Mouse (Mus musculus) liver, adult 2 months (tissue): ENCODE data around the gene Uqcr10. TPM values are rescaled to one million over a fixed set of nuclear protein-coding genes. Genes with fewer than 3 reads are reported as not detected.

ENCODE experiments used
- DNase-seq: peaks from one replicate; pipeline ENCODE4 v3.0.0-alpha.2; 2011; ENCODE audit warnings: low read depth, low spot score; ENCODE audit errors: extremely low read depth
- H3K27ac ChIP-seq: fragments of 200-500 bp; replicated peaks from 2 replicates; pipeline ENCODE4 v1.5.1; 2012; ENCODE audit warnings: low read depth, mild to moderate bottlenecking, control low read depth, inconsistent platforms, low read length; ENCODE audit not compliant: insufficient read depth
- H3K27me3 ChIP-seq: fragments of 200-500 bp; 2 replicates; pipeline ENCODE4 v1.6.1; 2012; ENCODE audit warnings: mild to moderate bottlenecking, moderate library complexity, low read length, inconsistent platforms; ENCODE audit not compliant: control insufficient read depth, insufficient read depth
- H3K36me3 ChIP-seq: fragments of 200-500 bp; 2 replicates; pipeline ENCODE4 v1.6.1; 2012; ENCODE audit warnings: low read length, inconsistent platforms; ENCODE audit not compliant: control insufficient read depth, insufficient read depth
- H3K4me1 ChIP-seq: fragments of 200-500 bp; 2 replicates; pipeline ENCODE4 v1.6.1; 2011; ENCODE audit warnings: low read length; ENCODE audit not compliant: control insufficient read depth, insufficient read depth
- H3K4me3 ChIP-seq: fragments of 200-500 bp; 2 replicates; pipeline ENCODE4 v1.5.1; 2011; ENCODE audit warnings: low read depth, mild to moderate bottlenecking, control low read depth, low read length, moderate library complexity; ENCODE audit not compliant: insufficient read depth
- H3K79me2 ChIP-seq: fragments of 200-500 bp; 2 replicates; pipeline ENCODE4 v1.6.1; 2012; ENCODE audit warnings: inconsistent platforms, mild to moderate bottlenecking, low read length, moderate library complexity; ENCODE audit not compliant: control insufficient read depth, insufficient read depth
- H3K9ac ChIP-seq: fragments of 200-500 bp; 2 replicates; pipeline ENCODE4 v1.6.1; 2012; ENCODE audit warnings: low read depth, mild to moderate bottlenecking, control low read depth, inconsistent platforms, low read length
- CTCF ChIP-seq: fragments of 200-500 bp; IDR thresholded peaks from 2 replicates; pipeline ENCODE4 v1.5.1; 2011; ENCODE audit warnings: low read depth, low read length, control low read depth
- POLR2A ChIP-seq: fragments of 200-500 bp; IDR thresholded peaks from 2 replicates; pipeline ENCODE4 v1.6.1; 2011; ENCODE audit warnings: low read length, control low read depth; ENCODE audit not compliant: insufficient read depth; ENCODE audit errors: extremely low read depth
- WGBS: fragments of 180-500 bp; shearing (Covaris S2); methylation state at CpG from one replicate; pipeline ENCODE4 v1.1.7; 2018; 5-methylcytosine and 5-hydroxymethylcytosine counted together
- polyA plus RNA-seq: library from polyadenylated mRNA; depleted of rRNA; stranded (reverse); fragments of >200 nt; gene quantifications from 2 replicates; pipeline ENCODE4 v1.2.3, GENCODE M21; 2012; rRNA removed
- total RNA-seq: library from RNA; depleted of rRNA; stranded (reverse); fragments of >200 nt; gene quantifications from 2 replicates; pipeline ENCODE4 v1.2.3, GENCODE M21; 2014; rRNA removed

Uqcr10 gene
- total RNA-seq: 702 and 886 TPM in 2 replicates
- polyA plus RNA-seq: 568 and 709 TPM in 2 replicates

GRCm38 (mm10) chr11:4704072-4704964 is at the start of gene Uqcr10, which contains the start of gene Zmat5:
TSS of gene Uqcr10 (minus strand) at chr11:4704342.
TSS of gene Zmat5 (plus strand) at chr11:4704678.
- Histone ChIP-seq H3K36me3 (peaks cover 14% of the 10 kb centered on the region), H3K79me2 (no peaks in the 10 kb centered on the region), H3K9ac (peak within 1 kb of the TSS; percentile 79), H3K4me1 (peaks cover 4% of the 10 kb centered on the region), H3K27me3 (no peaks in the 10 kb centered on the region), H3K27ac (peak within 1 kb of the TSS; percentile 71), H3K4me3 (peak within 1 kb of the TSS; percentile 65)
- WGBS: under 1% methylated on average over 47 of the region's 47 CpGs
- DNase-seq: peak; percentile 98
- TF ChIP-seq POLR2A (peak; percentile 94), CTCF (no peak)

- Histone ChIP-seq H3K27me3 (no peaks in the 10 kb centered on the region), H3K4me1 (no peaks in the 10 kb centered on the region), H3K9ac (no peak overlapping the region), H3K79me2 (no peaks in the 10 kb centered on the region), H3K4me3 (no peak overlapping the region), H3K36me3 (no peaks in the 10 kb centered on the region), H3K27ac (no peak overlapping the region)
- TF ChIP-seq POLR2A (no peak), CTCF (no peak)
- DNase-seq: no peak
- 51% methylated on average over 10 of the region's 10 CpGs for WGBS
Observed at GRCm38 (mm10) chr11:4752836-4753235, 48.7 kb upstream of the Uqcr10 start.

GRCm38 (mm10) chr11:4750263-4750662 is 46.1 kb upstream of the Uqcr10 start:
- no peak overlapping the region for H3K9ac ChIP-seq
- H3K79me2 ChIP-seq: no peaks in the 10 kb centered on the region
- no peaks in the 10 kb centered on the region for H3K4me1 ChIP-seq
- peaks cover 13% of the 10 kb centered on the region; the same call in 1 of the 2 replicates for H3K27me3 ChIP-seq
- WGBS: 8% methylated on average over 9 of the region's 9 CpGs
- peak; percentile 4 for DNase-seq
- no peak overlapping the region for H3K4me3 ChIP-seq
- no peak overlapping the region for H3K27ac ChIP-seq
- TF ChIP-seq POLR2A (no peak), CTCF (no peak)
- no peaks in the 10 kb centered on the region for H3K36me3 ChIP-seq

- DNase-seq: no peak
- H3K4me1 ChIP-seq: no peaks in the 10 kb centered on the region
- H3K79me2 ChIP-seq: no peaks in the 10 kb centered on the region
- no peak overlapping the region for H3K4me3 ChIP-seq
- H3K36me3 ChIP-seq: no peaks in the 10 kb centered on the region
- no peak overlapping the region for H3K27ac ChIP-seq
- TF ChIP-seq CTCF (no peak), POLR2A (no peak)
- 7% methylated on average over 12 of the region's 12 CpGs for WGBS
- H3K9ac ChIP-seq: no peak overlapping the region
- H3K27me3 ChIP-seq: peaks cover 13% of the 10 kb centered on the region; the same call in 1 of the 2 replicates
Observed at GRCm38 (mm10) chr11:4747285-4747684, 43.1 kb upstream of the Uqcr10 start.

GRCm38 (mm10) chr11:4746733-4747132 is 42.6 kb upstream of the Uqcr10 start, which contains the start of gene Cabp7:
TSS of gene Cabp7 (minus strand) at chr11:4746778.
- no peaks in the 10 kb centered on the region for H3K36me3 ChIP-seq
- no peaks in the 10 kb centered on the region for H3K79me2 ChIP-seq
- no peak for TF ChIP-seq CTCF
- TF ChIP-seq POLR2A: no peak
- H3K9ac ChIP-seq: no peak within 1 kb of the TSS
- H3K4me1 ChIP-seq: no peaks in the 10 kb centered on the region
- DNase-seq: no peak
- peaks cover 13% of the 10 kb centered on the region; the same call in 1 of the 2 replicates for H3K27me3 ChIP-seq
- H3K4me3 ChIP-seq: no peak within 1 kb of the TSS
- H3K27ac ChIP-seq: no peak within 1 kb of the TSS
- WGBS: 3% methylated on average over 43 of the region's 73 CpGs
